Mouse (Mus musculus) limb, embryonic 14.5 days (tissue): ENCODE measurements around the gene H2-Oa. TPM values are rescaled to one million over a fixed set of nuclear protein-coding genes. Genes with fewer than 3 reads are reported as not detected.

ENCODE experiments used
- ATAC-seq: fragments of 200-750 bp; cut with Nextera tagmentation; 2 replicates; pipeline ENCODE4 v1.8.0; 2017; ENCODE audit warnings: low read depth, moderate number of reproducible peaks, moderate TSS enrichment; ENCODE audit not compliant: low FRiP score
- DNase-seq: peaks from one replicate; pipeline ENCODE4 v3.0.0-alpha.2; 2015; ENCODE audit warnings: low spot score
- H3K27ac ChIP-seq: fragments of 300-500 bp; sonication (generic); replicated peaks from 2 replicates; pipeline ENCODE4 v1.5.1; 2014; ENCODE audit warnings: low read depth, mild to moderate bottlenecking, low read length, moderate library complexity, mixed read lengths
- H3K27me3 ChIP-seq: fragments of 300-500 bp; sonication (generic); 2 replicates; pipeline ENCODE4 v1.6.1; 2014; ENCODE audit warnings: low read length, mixed read lengths; ENCODE audit not compliant: control insufficient read depth, insufficient read depth
- H3K36me3 ChIP-seq: fragments of 300-500 bp; sonication (generic); 2 replicates; pipeline ENCODE4 v1.6.1; 2014; ENCODE audit warnings: mild to moderate bottlenecking, low read length, moderate library complexity, mixed read lengths; ENCODE audit not compliant: control insufficient read depth, insufficient read depth
- H3K4me1 ChIP-seq: fragments of 300-500 bp; sonication (generic); 2 replicates; pipeline ENCODE4 v1.6.1; 2014; ENCODE audit warnings: antibody characterized with exemption, low read length, mixed read lengths; ENCODE audit not compliant: control insufficient read depth, insufficient read depth
- H3K4me2 ChIP-seq: fragments of 300-500 bp; sonication (generic); replicated peaks from 2 replicates; pipeline ENCODE4 v1.6.1; 2014; ENCODE audit warnings: low read depth, mild to moderate bottlenecking, low read length, moderate library complexity; ENCODE audit not compliant: severe bottlenecking
- H3K4me3 ChIP-seq: fragments of 300-500 bp; sonication (generic); replicated peaks from 2 replicates; pipeline ENCODE4 v1.5.1; 2014; ENCODE audit warnings: low read length
- H3K9ac ChIP-seq: fragments of 300-500 bp; sonication (generic); 2 replicates; pipeline ENCODE4 v1.6.1; 2014; ENCODE audit warnings: mild to moderate bottlenecking, low read depth, low read length, moderate library complexity; ENCODE audit not compliant: severe bottlenecking
- H3K9me3 ChIP-seq: fragments of 300-500 bp; sonication (generic); 2 replicates; pipeline ENCODE4 v1.6.1; 2016; ENCODE audit warnings: low read length; ENCODE audit not compliant: control insufficient read depth
- POLR2A ChIP-seq: fragments of 200-500 bp; IDR thresholded peaks from 2 replicates; pipeline ENCODE4 v1.8.0; 2012; ENCODE audit warnings: inconsistent platforms, mild to moderate bottlenecking, moderate library complexity, borderline replicate concordance; ENCODE audit not compliant: insufficient read depth, insufficient read length; ENCODE audit errors: extremely low read depth
- WGBS: fragments of 180-500 bp; shearing (Covaris S2); extraction: QIAGEN DNeasy Blood & Tissue Kit; methylation state at CpG from one replicate; pipeline ENCODE4 v1.1.7; 2014; 5-methylcytosine and 5-hydroxymethylcytosine counted together
- polyA plus RNA-seq, 2 experiments: library from polyadenylated mRNA; depleted of rRNA in 1 of 2; stranded (reverse) in 1 of 2; unstranded in 1 of 2; fragments of >200 nt; fragmentation: Nextera tagmentation in 1 of 2; extraction: Ambion mirVana in 1 of 2; gene quantifications; 2 replicates each; pipeline versions ENCODE4 v1.2.1 to v1.2.3; 2012 to 2014

H2-Oa gene
- polyA plus RNA-seq, 2 experiments = 0.85 to 1.0 TPM

- TF ChIP-seq POLR2A = 0 out of 2 replicates have a peak, but pooled peaks have one; percentile 53
These were observed 30.2 kb downstream of the H2-Oa start, which contains the start of gene Brd2 for GRCm38 (mm10) chr17:34122188-34122984. TSS of gene Brd2 (minus strand) at chr17:34122634.

GRCm38 (mm10) chr17:34123111-34123510 lies 31.0 kb downstream of the H2-Oa start:
- no peaks in the 10 kb centered on the region for H3K27me3 ChIP-seq
- H3K36me3 ChIP-seq = peaks cover 10% of the 10 kb centered on the region
- peak overlapping the region; percentile 97 for H3K4me2 ChIP-seq
- ATAC-seq (no peak), DNase-seq (no peak)
- H3K9ac ChIP-seq = peak overlapping the region; percentile 97
- H3K4me1 ChIP-seq = peaks cover 9% of the 10 kb centered on the region; the same call in 1 of the 2 replicates
- H3K4me3 ChIP-seq = peak overlapping the region; percentile 100
- TF ChIP-seq POLR2A = no peak
- WGBS = 2% methylated on average over 7 of the region's 7 CpGs
- peak overlapping the region; percentile 100 for H3K27ac ChIP-seq
- H3K9me3 ChIP-seq = no peaks in the 10 kb centered on the region

More at GRCm38 (mm10) chr17:34122188-34122984, 30.2 kb downstream of the H2-Oa start, which contains the start of gene Brd2:
- Histone ChIP-seq H3K27me3 (no peaks in the 10 kb centered on the region), H3K4me1 (peaks cover 9% of the 10 kb centered on the region; the same call in 1 of the 2 replicates), H3K9ac (peak within 1 kb of the TSS; percentile 97), H3K9me3 (no peaks in the 10 kb centered on the region), H3K36me3 (peaks cover 17% of the 10 kb centered on the region), H3K27ac (peak within 1 kb of the TSS; percentile 100), H3K4me2 (peak within 1 kb of the TSS; percentile 97), H3K4me3 (peak within 1 kb of the TSS; percentile 100)
- DNase-seq (peak; percentile 96), ATAC-seq (peak; percentile 53)
- under 1% methylated on average over 57 of the region's 75 CpGs for WGBS

DNA sequence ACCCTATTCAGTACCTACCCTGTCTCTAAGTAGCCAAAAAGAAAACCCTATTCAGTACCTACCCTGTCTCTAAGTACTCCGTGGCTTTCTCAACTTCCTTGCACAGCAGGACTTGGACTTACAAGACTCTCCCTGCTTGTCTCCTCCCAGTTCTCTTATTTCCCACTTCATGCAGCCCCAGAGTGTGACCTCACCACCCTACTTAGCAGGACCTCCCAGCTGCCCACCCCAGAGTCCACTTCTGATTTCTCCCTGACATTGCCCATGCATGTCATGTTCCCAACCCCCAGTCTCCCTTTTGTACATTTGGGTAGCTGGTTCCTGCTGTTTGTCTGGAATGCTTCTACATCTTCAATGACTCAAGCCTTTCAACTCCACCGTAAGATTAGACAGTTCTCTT lies 31.4 kb downstream of the H2-Oa start:
- H3K4me1 ChIP-seq = peaks cover 11% of the 10 kb centered on the region; the same call in 1 of the 2 replicates
- DNase-seq (no peak), ATAC-seq (no peak)
- no peaks in the 10 kb centered on the region for H3K9me3 ChIP-seq
- WGBS = 4% methylated on average over 2 of the region's 2 CpGs
- peaks cover 6% of the 10 kb centered on the region for H3K36me3 ChIP-seq
- peak overlapping the region; percentile 100 for H3K4me3 ChIP-seq
- peak overlapping the region; percentile 100 for H3K27ac ChIP-seq
- peak overlapping the region; percentile 97 for H3K4me2 ChIP-seq
- no peak for TF ChIP-seq POLR2A
- no peaks in the 10 kb centered on the region for H3K27me3 ChIP-seq
- peak overlapping the region; percentile 97 for H3K9ac ChIP-seq

DNA sequence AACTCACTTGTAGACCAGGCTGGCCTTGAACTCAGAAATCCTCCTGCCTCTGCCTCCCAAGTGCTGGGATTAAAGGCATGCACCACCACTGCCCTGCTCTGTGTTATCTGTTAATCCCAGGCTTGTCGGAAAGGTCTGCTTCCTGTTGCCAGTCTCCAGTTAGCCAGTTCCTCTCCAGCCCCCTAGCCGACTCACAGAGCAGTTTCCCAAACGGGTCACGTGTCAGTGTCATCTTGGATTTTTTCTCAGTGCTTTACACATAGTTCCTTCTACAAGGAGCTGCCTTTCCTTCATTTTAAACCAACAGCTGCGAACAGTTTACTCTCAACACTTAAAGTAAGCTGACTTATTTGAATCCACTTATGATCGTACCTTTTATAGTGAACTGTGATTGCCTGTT lies 32.5 kb downstream of the H2-Oa start:
- Histone ChIP-seq H3K4me3 (no peak overlapping the region), H3K27ac (no peak overlapping the region), H3K9ac (no peak overlapping the region), H3K27me3 (no peaks in the 10 kb centered on the region), H3K4me2 (no peak overlapping the region; the same call in 1 of the 2 replicates), H3K4me1 (peaks cover 19% of the 10 kb centered on the region), H3K36me3 (no peaks in the 10 kb centered on the region), H3K9me3 (no peaks in the 10 kb centered on the region)
- no peak for DNase-seq
- no peak for TF ChIP-seq POLR2A
- 82% methylated on average over 6 of the region's 6 CpGs for WGBS
- no peak for ATAC-seq

DNA sequence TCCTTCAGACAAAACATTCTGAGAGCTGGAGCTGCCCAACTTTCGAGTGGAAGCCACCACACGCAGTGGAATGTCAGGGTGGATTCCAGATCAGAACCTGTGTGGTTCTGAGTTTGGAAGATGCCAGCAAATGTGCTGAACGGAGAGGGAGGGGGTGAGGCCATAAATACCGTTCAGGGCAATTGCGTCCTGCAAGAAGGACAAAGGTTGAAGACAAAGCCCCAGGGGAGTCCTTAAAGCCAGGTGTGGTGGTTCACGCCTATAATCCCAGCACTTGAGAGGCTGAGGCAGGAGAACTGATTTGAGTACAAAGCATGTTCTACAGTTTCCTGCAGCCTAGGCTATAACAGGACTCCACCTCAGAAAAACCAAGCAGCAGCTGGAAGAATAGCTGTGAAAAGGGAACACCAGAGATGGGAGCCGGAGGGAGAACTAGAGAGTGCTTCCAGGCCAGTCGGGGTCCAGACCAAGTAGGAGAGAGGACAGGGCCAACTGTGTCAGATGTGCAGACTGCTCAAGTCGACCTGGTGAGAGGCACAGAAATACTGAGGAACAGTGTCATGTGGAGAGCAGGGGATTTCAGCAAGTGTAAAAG lies 34.8 kb downstream of the H2-Oa start:
- no peaks in the 10 kb centered on the region for H3K36me3 ChIP-seq
- H3K27me3 ChIP-seq = no peaks in the 10 kb centered on the region
- H3K4me2 ChIP-seq = no peak overlapping the region
- no peak overlapping the region for H3K27ac ChIP-seq
- WGBS = 38% methylated on average over 9 of the region's 9 CpGs
- H3K4me1 ChIP-seq = peaks cover 19% of the 10 kb centered on the region
- H3K4me3 ChIP-seq = no peak overlapping the region
- DNase-seq (no peak), ATAC-seq (no peak)
- H3K9ac ChIP-seq = no peak overlapping the region
- no peak for TF ChIP-seq POLR2A
- no peaks in the 10 kb centered on the region for H3K9me3 ChIP-seq
